Mouse (Mus musculus): ENCODE measurements around the gene Micall1. TPM values are rescaled to one million over a fixed set of nuclear protein-coding genes. Genes with fewer than 3 reads are reported as not detected.

Gene Micall1
- polyA plus RNA-seq (2015; fragmentation: Nextera tagmentation; extraction: Ambion mirVana) = 5.9 and 6.6 TPM in 2 replicates

- peak within 1 kb of the TSS; percentile 82 for H3K4me3 ChIP-seq (replicated peaks; ENCODE audit: low read depth, low read length)
- no peaks in the 10 kb centered on the region for H3K27me3 ChIP-seq (ENCODE audit: insufficient read depth, low read length)
- H3K4me2 ChIP-seq (ENCODE audit: low read length) = peak within 1 kb of the TSS; percentile 86
- DNase-seq (ENCODE audit: low spot score) (peak; percentile 59), ATAC-seq (replicated peaks; ENCODE audit: low FRiP score, low read depth) (peak; percentile 85)
- no peaks in the 10 kb centered on the region for H3K9me3 ChIP-seq (replicated peaks; ENCODE audit: low read length)
- no peak for TF ChIP-seq CTCF (IDR thresholded peaks at IDR 0.05; ENCODE audit: low read depth)
- H3K27ac ChIP-seq = peak within 1 kb of the TSS; percentile 89
- H3K4me1 ChIP-seq (replicated peaks; ENCODE audit: insufficient read depth, low read length) = peaks cover 18% of the 10 kb centered on the region
- H3K36me3 ChIP-seq (ENCODE audit: insufficient read depth, low read length) = no peaks in the 10 kb centered on the region
- WGBS = under 1% methylated on average over 56 of the region's 85 CpGs
- H3K9ac ChIP-seq (ENCODE audit: low read depth, low read length) = peak within 1 kb of the TSS; percentile 89
These were observed at the start of gene Micall1 for GRCm38 (mm10) chr15:79108421-79109320. Gene Micall1 (plus strand): TSS chr15:79108898.

- H3K4me2 ChIP-seq (ENCODE audit: low read length) = no peak overlapping the region
- ATAC-seq (replicated peaks; ENCODE audit: low FRiP score, low read depth) = no peak
- no peaks in the 10 kb centered on the region for H3K9me3 ChIP-seq (replicated peaks; ENCODE audit: low read length)
- no peak for TF ChIP-seq CTCF (IDR thresholded peaks at IDR 0.05; ENCODE audit: low read depth)
- no peak overlapping the region for H3K9ac ChIP-seq (ENCODE audit: low read depth, low read length)
- DNase-seq (ENCODE audit: low spot score) = no peak
- no peaks in the 10 kb centered on the region for H3K27me3 ChIP-seq (ENCODE audit: insufficient read depth, low read length)
- WGBS = 75% methylated on average over 14 of the region's 14 CpGs
- H3K4me1 ChIP-seq (replicated peaks; ENCODE audit: insufficient read depth, low read length) = no peaks in the 10 kb centered on the region; the same call in 1 of the 2 replicates
- no peak overlapping the region for H3K27ac ChIP-seq
- no peak overlapping the region for H3K4me3 ChIP-seq (replicated peaks; ENCODE audit: low read depth, low read length)
- H3K36me3 ChIP-seq (ENCODE audit: insufficient read depth, low read length) = peaks cover 36% of the 10 kb centered on the region
These were observed 47.7 kb upstream of the Micall1 start for GRCm38 (mm10) chr15:79060887-79061565.

- Histone ChIP-seq H3K4me2 (ENCODE audit: low read length) (peak within 1 kb of the TSS; percentile 91), H3K4me3 (replicated peaks; ENCODE audit: low read depth, low read length) (peak within 1 kb of the TSS; percentile 85), H3K4me1 (replicated peaks; ENCODE audit: insufficient read depth, low read length) (no peaks in the 10 kb centered on the region; the same call in 1 of the 2 replicates), H3K27me3 (ENCODE audit: insufficient read depth, low read length) (no peaks in the 10 kb centered on the region), H3K27ac (peak within 1 kb of the TSS; percentile 81), H3K36me3 (ENCODE audit: insufficient read depth, low read length) (peaks cover 28% of the 10 kb centered on the region), H3K9ac (ENCODE audit: low read depth, low read length) (peak within 1 kb of the TSS; percentile 88), H3K9me3 (replicated peaks; ENCODE audit: low read length) (no peaks in the 10 kb centered on the region)
- TF ChIP-seq CTCF (IDR thresholded peaks at IDR 0.05; ENCODE audit: low read depth) = no peak
- ATAC-seq (replicated peaks; ENCODE audit: low FRiP score, low read depth) (peak; percentile 99), DNase-seq (ENCODE audit: low spot score) (peak; percentile 100)
- WGBS = under 1% methylated on average over 79 of the region's 80 CpGs
These were observed 46.1 kb upstream of the Micall1 start, which contains the start of gene Ankrd54 for GRCm38 (mm10) chr15:79062376-79063159. Gene Ankrd54 (minus strand): TSS chr15:79062893.

- no peak for TF ChIP-seq CTCF (IDR thresholded peaks at IDR 0.05; ENCODE audit: low read depth)
- Histone ChIP-seq H3K4me1 (replicated peaks; ENCODE audit: insufficient read depth, low read length) (no peaks in the 10 kb centered on the region; the same call in 1 of the 2 replicates), H3K27me3 (ENCODE audit: insufficient read depth, low read length) (no peaks in the 10 kb centered on the region), H3K9ac (ENCODE audit: low read depth, low read length) (no peak overlapping the region), H3K9me3 (replicated peaks; ENCODE audit: low read length) (no peaks in the 10 kb centered on the region), H3K4me3 (replicated peaks; ENCODE audit: low read depth, low read length) (no peak overlapping the region; the same call in 1 of the 2 replicates), H3K36me3 (ENCODE audit: insufficient read depth, low read length) (peaks cover 21% of the 10 kb centered on the region), H3K27ac (peak overlapping the region; percentile 43; the same call in 1 of the 2 replicates), H3K4me2 (ENCODE audit: low read length) (peak overlapping the region; percentile 44)
- 7% methylated on average over 14 of the region's 14 CpGs for WGBS
- DNase-seq (ENCODE audit: low spot score) (no peak), ATAC-seq (replicated peaks; ENCODE audit: low FRiP score, low read depth) (no peak)
These were observed 45.4 kb upstream of the Micall1 start for GRCm38 (mm10) chr15:79063160-79063740.

GRCm38 (mm10) chr15:79065086-79065770, 43.5 kb upstream of the Micall1 start:
- H3K9me3 ChIP-seq (replicated peaks; ENCODE audit: low read length) = no peaks in the 10 kb centered on the region
- peak; percentile 77 for DNase-seq (ENCODE audit: low spot score)
- H3K27me3 ChIP-seq (ENCODE audit: insufficient read depth, low read length) = no peaks in the 10 kb centered on the region
- no peak overlapping the region for H3K9ac ChIP-seq (ENCODE audit: low read depth, low read length)
- no peak for ATAC-seq (replicated peaks; ENCODE audit: low FRiP score, low read depth)
- peak overlapping the region; percentile 28 for H3K27ac ChIP-seq
- WGBS = 34% methylated on average over 8 of the region's 8 CpGs
- H3K36me3 ChIP-seq (ENCODE audit: insufficient read depth, low read length) = 0 out of 2 replicates have a peak, but pooled peaks cover 2% of the 10 kb centered on the region
- H3K4me1 ChIP-seq (replicated peaks; ENCODE audit: insufficient read depth, low read length) = no peaks in the 10 kb centered on the region; the same call in 1 of the 2 replicates
- no peak for TF ChIP-seq CTCF (IDR thresholded peaks at IDR 0.05; ENCODE audit: low read depth)
- H3K4me3 ChIP-seq (replicated peaks; ENCODE audit: low read depth, low read length) = no peak overlapping the region
- no peak overlapping the region for H3K4me2 ChIP-seq (ENCODE audit: low read length)

Data from kidney, postnatal 0 days (tissue).